Comparison of ENCODE assay signal across 8 mouse cellular contexts in the genomic region with DNA sequence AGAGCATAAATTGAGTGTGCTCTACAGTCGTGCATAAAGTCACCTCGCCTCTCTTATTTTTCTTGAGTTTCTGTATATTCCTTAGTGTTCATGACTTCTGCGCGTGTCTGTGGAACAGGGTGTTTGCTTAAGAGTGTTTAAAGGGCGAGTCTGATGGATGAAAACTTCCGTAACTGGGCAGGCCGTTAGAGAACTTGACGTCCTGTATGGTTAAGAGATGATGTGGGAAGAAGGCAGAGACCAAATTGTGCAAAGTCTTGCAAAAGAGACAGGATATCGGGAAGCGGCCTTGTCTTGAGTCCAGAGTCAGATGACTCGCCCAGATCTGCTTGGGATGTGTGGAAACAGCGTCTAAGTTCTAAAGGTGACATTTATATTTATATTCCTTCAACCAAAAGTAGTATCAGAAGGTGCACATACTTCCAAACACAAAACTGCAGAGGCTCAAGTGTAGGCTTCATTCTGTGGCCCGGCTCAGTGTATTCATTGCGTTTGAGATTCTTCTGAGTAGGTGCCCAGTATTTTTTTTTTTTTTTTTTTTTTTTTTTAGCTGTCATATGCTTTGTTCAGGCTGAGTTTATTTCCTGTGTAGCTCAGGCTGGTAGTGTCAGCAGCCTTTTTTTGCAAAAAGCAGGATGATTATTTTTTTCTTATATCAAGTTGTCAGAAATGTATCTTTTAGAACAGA. TPM values are rescaled to one million over a fixed set of nuclear protein-coding genes. Genes with fewer than 3 reads are reported as not detected.
DNase-seq lines count a peak whose midpoint lies in the region; ATAC-seq and TF ChIP-seq lines count a peak whose summit lies in the region.

No protein-coding gene starts in this region.

- H3K9ac ChIP-seq in liver, adult 2 months (ENCODE audit: low read depth, low read length), result peak overlapping the region; percentile 93
- H3K9ac ChIP-seq in kidney, embryonic 16.5 days (replicated peaks; ENCODE audit: low read length), result peak overlapping the region; percentile 91

- TF ChIP-seq CTCF in liver, adult 2 months (IDR thresholded peaks at IDR 0.05; ENCODE audit: low read depth, low read length), result no peak
- TF ChIP-seq CTCF in bone marrow macrophage, adult 2 months (IDR thresholded peaks at IDR 0.05; ENCODE audit: low read depth, low read length), result no peak

- peak overlapping the region; percentile 76 for H3K4me2 ChIP-seq in kidney, embryonic 16.5 days (replicated peaks; ENCODE audit: low read depth, low read length)

- peaks cover 5% of the 10 kb centered on the region; the same call in 1 of the 2 replicates for H3K36me3 ChIP-seq in liver, adult 2 months (ENCODE audit: control insufficient read depth, insufficient read depth, low read length)
- no peaks in the 10 kb centered on the region; the same call in 1 of the 2 replicates for H3K36me3 ChIP-seq in heart, embryonic 10.5 days
- no peaks in the 10 kb centered on the region for H3K36me3 ChIP-seq in kidney, embryonic 16.5 days (ENCODE audit: insufficient read depth, low read length)
- peaks cover 11% of the 10 kb centered on the region; the same call in 1 of the 2 replicates for H3K36me3 ChIP-seq in macrophage (ENCODE audit: inconsistent target)

- DNase-seq in liver, adult 2 months (ENCODE audit: extremely low read depth, low read depth, low spot score), result peak; percentile 81
- no peak for DNase-seq in liver
- DNase-seq in heart, embryonic 10.5 days (ENCODE audit: low spot score), result no peak
- DNase-seq in yolk sac, embryonic 10.5 days (ENCODE audit: low spot score), result peak; percentile 61
- DNase-seq in ovary, postnatal 14 days (ENCODE audit: low spot score), result no peak

- H3K79me2 ChIP-seq in liver, adult 2 months (ENCODE audit: control insufficient read depth, insufficient read depth, low read length), result peaks cover 19% of the 10 kb centered on the region; the same call in 1 of the 2 replicates
- peaks cover 51% of the 10 kb centered on the region for H3K79me2 ChIP-seq in macrophage (ENCODE audit: inconsistent target)

- 1% methylated on average over 14 of the region's 14 CpGs for WGBS in liver, adult 2 months
- 28% methylated on average over 14 of the region's 14 CpGs for WGBS in heart, embryonic 10.5 days
- WGBS in kidney, embryonic 16.5 days, result 9% methylated on average over 14 of the region's 14 CpGs
- 11% methylated on average over 13 of the region's 14 CpGs for WGBS in macrophage (ENCODE audit: missing documents)

- no peak for TF ChIP-seq POLR2A in liver, adult 2 months (IDR thresholded peaks at IDR 0.05; ENCODE audit: extremely low read depth, insufficient read depth, low read length)
- TF ChIP-seq POLR2A in bone marrow macrophage, adult 2 months (IDR thresholded peaks at IDR 0.05; ENCODE audit: borderline replicate concordance, low read depth, low read length), result no peak

- H3K27me3 ChIP-seq in liver, adult 2 months (ENCODE audit: control insufficient read depth, insufficient read depth, low read length), result no peaks in the 10 kb centered on the region
- H3K27me3 ChIP-seq in heart, embryonic 10.5 days (ENCODE audit: insufficient read depth, poor library complexity, severe bottlenecking), result no peaks in the 10 kb centered on the region
- H3K27me3 ChIP-seq in kidney, embryonic 16.5 days (ENCODE audit: insufficient read depth, low read length), result no peaks in the 10 kb centered on the region

- peak overlapping the region; percentile 81 for H3K4me3 ChIP-seq in liver, adult 2 months (ENCODE audit: insufficient read depth, low read depth, low read length)
- H3K4me3 ChIP-seq in bone marrow macrophage, adult 2 months (ENCODE audit: insufficient read depth, low read length), result peak overlapping the region; percentile 91
- peak overlapping the region; percentile 90 for H3K4me3 ChIP-seq in heart, embryonic 10.5 days
- H3K4me3 ChIP-seq in kidney, embryonic 16.5 days (ENCODE audit: low read length), result peak overlapping the region; percentile 93
- H3K4me3 ChIP-seq in macrophage (ENCODE audit: inconsistent target), result peak overlapping the region; percentile 88

- no peaks in the 10 kb centered on the region for H3K9me3 ChIP-seq in heart, embryonic 10.5 days
- no peaks in the 10 kb centered on the region for H3K9me3 ChIP-seq in kidney, embryonic 16.5 days (ENCODE audit: low read length)

- H3K4me1 ChIP-seq in liver, adult 2 months (ENCODE audit: control insufficient read depth, insufficient read depth, low read length), result peaks cover 4% of the 10 kb centered on the region; the same call in 1 of the 2 replicates
- H3K4me1 ChIP-seq in bone marrow macrophage, adult 2 months (ENCODE audit: control insufficient read depth, insufficient read depth, low read length), result peaks cover 17% of the 10 kb centered on the region
- peaks cover 16% of the 10 kb centered on the region for H3K4me1 ChIP-seq in heart, embryonic 10.5 days
- H3K4me1 ChIP-seq in kidney, embryonic 16.5 days (ENCODE audit: insufficient read depth, low read length), result peaks cover 11% of the 10 kb centered on the region

- peak overlapping the region; percentile 96 for H3K27ac ChIP-seq in liver, adult 2 months (replicated peaks; ENCODE audit: insufficient read depth, low read depth, low read length)
- H3K27ac ChIP-seq in bone marrow macrophage, adult 2 months (ENCODE audit: insufficient read depth, low read depth, low read length), result peak overlapping the region; percentile 98
- peak overlapping the region; percentile 97 for H3K27ac ChIP-seq in heart, embryonic 10.5 days
- peak overlapping the region; percentile 94 for H3K27ac ChIP-seq in kidney, embryonic 16.5 days (ENCODE audit: low read length)
- H3K27ac ChIP-seq in macrophage, result peak overlapping the region; percentile 99

- no peak for ATAC-seq in kidney, embryonic 16.5 days (ENCODE audit: low FRiP score, low TSS enrichment)

RNA-seq across cellular contexts. Expression of a gene that starts 1.2 kb away (rescaled TPM):
- 20.0 and 23.4 TPM in 2 replicates for total RNA-seq in liver, adult 2 months (2014; rRNA removed)
- 5.8 and 6.9 TPM in 2 replicates for polyA plus RNA-seq in liver, adult 2 months (2012; rRNA removed)
- 57.6 and 61.0 TPM in 2 replicates for polyA plus RNA-seq in bone marrow macrophage, adult 2 months (2012; ENCODE audit: insufficient read depth, insufficient read length, missing spikeins)
- 22.1 and 25.4 TPM in 2 replicates for polyA plus RNA-seq in heart, embryonic 10.5 days (2016; fragmentation: Nextera tagmentation; extraction: Ambion mirVana)
- 33.3 and 34.7 TPM in 2 replicates for polyA plus RNA-seq in kidney, embryonic 16.5 days (2015; fragmentation: Nextera tagmentation; extraction: Ambion mirVana)
- total RNA-seq in macrophage (2018; cell fraction: chromatin; rRNA removed), result 100 to 1,000 TPM; 222 to 824 (median 423) TPM
- 10 to 100 TPM; 15.6 to 61.3 (median 38.6) TPM for total RNA-seq in macrophage (2018; cell fraction: cytosol; rRNA removed)
- total RNA-seq in macrophage (2018; cell fraction: nucleus; rRNA removed), result 100 to 1,000 TPM; 117 to 458 (median 228) TPM
- polyA plus RNA-seq in macrophage (2018), result 32.3 to 57.1 TPM (median 34.6 TPM) in 3 replicates

RNA-seq across cellular contexts. Expression of a gene that starts 43.7 kb away (rescaled TPM):
- total RNA-seq in liver, adult 2 months (2014; rRNA removed), result 0.28 and 0.34 TPM in 2 replicates
- polyA plus RNA-seq in liver, adult 2 months (2012; rRNA removed), result 0.22 and 0.25 TPM in 2 replicates
- not detected in 2 replicates for polyA plus RNA-seq in bone marrow macrophage, adult 2 months (2012; ENCODE audit: insufficient read depth, insufficient read length, missing spikeins)
- polyA plus RNA-seq in heart, embryonic 10.5 days (2016; fragmentation: Nextera tagmentation; extraction: Ambion mirVana), result 1.5 and 1.9 TPM in 2 replicates
- polyA plus RNA-seq in kidney, embryonic 16.5 days (2015; fragmentation: Nextera tagmentation; extraction: Ambion mirVana), result 8.1 TPM in 2 replicates
- under 1 TPM in 1 of 26 experiments, not detected in 25; 0.63 TPM for total RNA-seq in macrophage (2018; cell fraction: chromatin; rRNA removed)
- total RNA-seq in macrophage (2018; cell fraction: cytosol; rRNA removed), result under 1 TPM in 1 of 26 experiments, not detected in 25; 0.06 TPM
- under 1 TPM in 1 of 26 experiments, not detected in 25; 0.24 TPM for total RNA-seq in macrophage (2018; cell fraction: nucleus; rRNA removed)
- not detected in 3 replicates for polyA plus RNA-seq in macrophage (2018)

Comparison
In these comparisons a context has a peak if more than half of its experiments do, and no peak if none do; other contexts are left out.
1. DNase-seq: peak in liver, adult 2 months (single experiment) and yolk sac, embryonic 10.5 days (single experiment); none in liver (single experiment), heart, embryonic 10.5 days (single experiment) and ovary, postnatal 14 days (single experiment).
2. Peak in every context shown above with its lines, with median percentiles within 50 percentile points of each other: H3K27ac ChIP-seq and H3K4me3 ChIP-seq.